Mouse (Mus musculus): ENCODE measurements around the gene Kcnc1.

The Kcnc1 gene

GRCm38 (mm10) chr7:46401371-46402180 lies 5.3 kb downstream of the Kcnc1 start:
- Histone ChIP-seq H3K36me3 (ENCODE audit: control insufficient read depth, insufficient read depth, low read length, poor library complexity, severe bottlenecking) (no peaks in the 10 kb centered on the region), H3K27me3 (ENCODE audit: control insufficient read depth, insufficient read depth, low read length, poor library complexity, severe bottlenecking) (no peaks in the 10 kb centered on the region)
- DNase-seq (ENCODE audit: low read depth, low spot score), result no peak

GRCm38 (mm10) chr7:46403616-46404485 lies 7.6 kb downstream of the Kcnc1 start:
- Histone ChIP-seq H3K27me3 (ENCODE audit: control insufficient read depth, insufficient read depth, low read length, poor library complexity, severe bottlenecking) (no peaks in the 10 kb centered on the region), H3K36me3 (ENCODE audit: control insufficient read depth, insufficient read depth, low read length, poor library complexity, severe bottlenecking) (no peaks in the 10 kb centered on the region)
- no peak for DNase-seq (ENCODE audit: low read depth, low spot score)

- Histone ChIP-seq H3K27me3 (ENCODE audit: control insufficient read depth, insufficient read depth, low read length, poor library complexity, severe bottlenecking) (no peaks in the 10 kb centered on the region), H3K36me3 (ENCODE audit: control insufficient read depth, insufficient read depth, low read length, poor library complexity, severe bottlenecking) (no peaks in the 10 kb centered on the region)
- DNase-seq (ENCODE audit: low read depth, low spot score), result no peak
These were observed 8.5 kb downstream of the Kcnc1 start for GRCm38 (mm10) chr7:46404756-46405155.

- H3K27me3 ChIP-seq (ENCODE audit: control insufficient read depth, insufficient read depth, low read length, poor library complexity, severe bottlenecking), result no peaks in the 10 kb centered on the region
- DNase-seq (ENCODE audit: low read depth, low spot score), result peak; percentile 21
- H3K36me3 ChIP-seq (ENCODE audit: control insufficient read depth, insufficient read depth, low read length, poor library complexity, severe bottlenecking), result no peaks in the 10 kb centered on the region
These were observed 12.3 kb downstream of the Kcnc1 start for GRCm38 (mm10) chr7:46408606-46409005.

DNA sequence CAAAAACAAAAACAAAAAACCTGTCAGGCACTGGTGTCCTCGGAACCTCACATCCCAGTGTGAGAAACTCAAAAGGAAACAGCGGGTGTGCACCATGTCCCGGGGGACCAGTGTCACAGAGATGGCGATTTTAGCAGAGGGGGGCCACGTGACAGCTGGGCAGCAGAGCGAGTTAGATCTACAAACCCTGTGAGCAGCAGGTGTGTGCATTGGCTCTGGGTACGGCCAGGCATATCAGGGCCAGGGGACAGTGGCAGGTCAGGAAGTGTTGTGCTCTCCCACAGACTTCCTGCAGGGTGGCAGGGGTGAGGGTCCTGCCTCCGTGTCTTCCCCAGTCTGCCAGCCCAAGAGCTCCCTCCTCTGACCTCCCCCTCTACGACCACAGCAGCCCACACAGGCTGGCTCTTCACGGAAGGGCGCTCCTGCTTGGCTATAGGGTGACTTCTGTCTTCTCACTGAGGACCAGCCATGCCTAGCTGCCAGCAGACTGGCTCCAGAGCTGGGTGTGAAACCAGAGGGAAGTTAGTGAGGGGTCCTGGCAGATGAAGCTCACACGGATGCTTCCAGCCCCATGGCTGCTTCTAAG lies 13.0 kb downstream of the Kcnc1 start:
- Histone ChIP-seq H3K27me3 (ENCODE audit: control insufficient read depth, insufficient read depth, low read length, poor library complexity, severe bottlenecking) (no peaks in the 10 kb centered on the region), H3K36me3 (ENCODE audit: control insufficient read depth, insufficient read depth, low read length, poor library complexity, severe bottlenecking) (no peaks in the 10 kb centered on the region)
- DNase-seq (ENCODE audit: low read depth, low spot score), result peak; percentile 89

GRCm38 (mm10) chr7:46410727-46411126 lies 14.4 kb downstream of the Kcnc1 start:
- Histone ChIP-seq H3K27me3 (ENCODE audit: control insufficient read depth, insufficient read depth, low read length, poor library complexity, severe bottlenecking) (no peaks in the 10 kb centered on the region), H3K36me3 (ENCODE audit: control insufficient read depth, insufficient read depth, low read length, poor library complexity, severe bottlenecking) (no peaks in the 10 kb centered on the region)
- DNase-seq (ENCODE audit: low read depth, low spot score), result no peak

- DNase-seq (ENCODE audit: low read depth, low spot score), result no peak
- Histone ChIP-seq H3K36me3 (ENCODE audit: control insufficient read depth, insufficient read depth, low read length, poor library complexity, severe bottlenecking) (no peaks in the 10 kb centered on the region), H3K27me3 (ENCODE audit: control insufficient read depth, insufficient read depth, low read length, poor library complexity, severe bottlenecking) (no peaks in the 10 kb centered on the region)
These were observed 16.5 kb downstream of the Kcnc1 start for GRCm38 (mm10) chr7:46412823-46413222.

DNA sequence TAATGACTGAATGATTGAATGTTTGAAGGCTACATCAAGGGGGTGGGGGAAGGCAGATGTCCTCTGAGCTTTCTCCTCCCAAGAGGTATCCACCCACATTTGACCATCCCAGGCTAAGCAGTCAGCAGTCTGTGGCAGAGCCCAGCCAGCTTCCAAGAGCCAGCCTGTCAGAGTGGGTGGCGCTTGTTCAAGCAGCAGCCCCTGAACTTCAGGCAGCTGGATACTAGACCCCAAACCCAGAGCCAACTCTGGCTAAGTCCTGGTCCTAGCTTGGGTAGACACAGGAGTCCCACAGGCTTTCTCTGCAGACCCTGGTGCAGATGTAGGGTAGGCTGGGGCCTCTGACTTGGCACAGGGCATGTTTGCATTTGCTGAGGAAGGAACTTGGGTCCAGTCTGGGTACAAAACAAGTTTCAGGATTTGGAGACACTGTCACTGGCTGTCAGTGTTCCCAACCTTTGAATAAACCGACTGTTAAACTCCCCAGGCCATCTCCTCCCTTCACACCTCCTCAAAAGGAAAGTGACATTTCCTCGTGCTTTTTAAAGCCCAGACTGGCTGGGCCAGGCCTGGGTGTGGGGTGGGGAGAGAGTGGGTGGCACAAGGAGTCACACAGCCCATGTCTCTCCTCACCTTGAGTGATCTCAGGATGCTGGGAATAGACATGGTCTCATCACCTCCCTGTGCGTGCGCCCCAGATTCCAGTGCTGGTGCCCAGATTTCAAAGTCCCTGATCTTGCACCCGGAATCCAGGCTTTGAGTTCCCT lies 17.8 kb downstream of the Kcnc1 start:
- Histone ChIP-seq H3K27me3 (ENCODE audit: control insufficient read depth, insufficient read depth, low read length, poor library complexity, severe bottlenecking) (no peaks in the 10 kb centered on the region), H3K36me3 (ENCODE audit: control insufficient read depth, insufficient read depth, low read length, poor library complexity, severe bottlenecking) (no peaks in the 10 kb centered on the region)
- no peak for DNase-seq (ENCODE audit: low read depth, low spot score)

- no peak for DNase-seq (ENCODE audit: low read depth, low spot score)
- Histone ChIP-seq H3K27me3 (ENCODE audit: control insufficient read depth, insufficient read depth, low read length, poor library complexity, severe bottlenecking) (no peaks in the 10 kb centered on the region), H3K36me3 (ENCODE audit: control insufficient read depth, insufficient read depth, low read length, poor library complexity, severe bottlenecking) (no peaks in the 10 kb centered on the region)
These were observed 19.6 kb downstream of the Kcnc1 start for GRCm38 (mm10) chr7:46415818-46416425.

GRCm38 (mm10) chr7:46417467-46417866 lies 21.2 kb downstream of the Kcnc1 start:
- no peaks in the 10 kb centered on the region for H3K36me3 ChIP-seq (ENCODE audit: control insufficient read depth, insufficient read depth, low read length, poor library complexity, severe bottlenecking)
- H3K27me3 ChIP-seq (ENCODE audit: control insufficient read depth, insufficient read depth, low read length, poor library complexity, severe bottlenecking), result no peaks in the 10 kb centered on the region
- DNase-seq (ENCODE audit: low read depth, low spot score), result no peak

DNA sequence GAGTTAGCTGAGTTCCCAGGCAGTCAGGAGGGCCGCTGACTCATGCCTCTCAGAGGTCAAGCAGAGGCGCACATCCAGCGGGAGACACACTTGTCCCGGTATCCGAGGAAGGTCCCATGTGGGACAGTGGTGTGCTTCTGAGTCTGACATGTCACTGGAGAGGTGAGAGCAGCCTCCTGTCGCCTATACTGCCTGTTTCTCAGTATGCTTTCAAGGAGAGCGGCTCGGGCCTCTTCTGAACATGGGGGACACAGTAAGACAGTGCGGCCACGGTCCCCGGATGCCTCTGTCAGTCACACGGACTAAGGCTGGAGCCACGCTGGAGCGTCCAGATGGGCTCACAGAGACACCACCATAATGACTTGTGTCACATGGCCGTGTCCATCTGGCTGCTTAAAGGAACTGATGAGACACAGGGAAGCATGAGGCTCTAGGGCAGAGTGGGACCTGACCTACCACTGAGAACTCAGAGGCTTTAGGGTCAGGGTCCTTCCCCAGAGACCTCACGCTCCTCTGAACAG lies 21.9 kb downstream of the Kcnc1 start:
- no peaks in the 10 kb centered on the region for H3K27me3 ChIP-seq (ENCODE audit: control insufficient read depth, insufficient read depth, low read length, poor library complexity, severe bottlenecking)
- H3K36me3 ChIP-seq (ENCODE audit: control insufficient read depth, insufficient read depth, low read length, poor library complexity, severe bottlenecking), result no peaks in the 10 kb centered on the region
- DNase-seq (ENCODE audit: low read depth, low spot score), result no peak

DNA sequence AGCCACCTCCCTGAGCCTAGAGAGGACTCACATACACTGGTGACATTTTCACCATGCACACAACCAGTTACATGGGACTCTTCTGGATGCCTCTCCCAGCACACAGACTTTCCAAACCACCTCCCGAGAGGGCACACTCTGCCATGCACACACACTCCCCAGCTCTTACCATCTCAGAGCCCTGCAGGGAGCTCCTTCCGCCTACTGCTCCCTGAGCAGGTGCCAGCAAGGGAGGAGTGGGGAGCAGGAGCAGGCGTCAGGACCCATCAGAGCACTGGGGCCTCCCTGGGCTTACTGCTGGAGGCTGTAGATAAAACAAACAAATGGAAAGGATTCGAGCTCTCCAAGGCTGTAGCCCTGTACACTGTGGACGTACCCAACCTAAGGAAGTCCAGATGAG lies 25.2 kb downstream of the Kcnc1 start:
- Histone ChIP-seq H3K27me3 (ENCODE audit: control insufficient read depth, insufficient read depth, low read length, poor library complexity, severe bottlenecking) (no peaks in the 10 kb centered on the region), H3K36me3 (ENCODE audit: control insufficient read depth, insufficient read depth, low read length, poor library complexity, severe bottlenecking) (no peaks in the 10 kb centered on the region)
- DNase-seq (ENCODE audit: low read depth, low spot score), result no peak

DNA sequence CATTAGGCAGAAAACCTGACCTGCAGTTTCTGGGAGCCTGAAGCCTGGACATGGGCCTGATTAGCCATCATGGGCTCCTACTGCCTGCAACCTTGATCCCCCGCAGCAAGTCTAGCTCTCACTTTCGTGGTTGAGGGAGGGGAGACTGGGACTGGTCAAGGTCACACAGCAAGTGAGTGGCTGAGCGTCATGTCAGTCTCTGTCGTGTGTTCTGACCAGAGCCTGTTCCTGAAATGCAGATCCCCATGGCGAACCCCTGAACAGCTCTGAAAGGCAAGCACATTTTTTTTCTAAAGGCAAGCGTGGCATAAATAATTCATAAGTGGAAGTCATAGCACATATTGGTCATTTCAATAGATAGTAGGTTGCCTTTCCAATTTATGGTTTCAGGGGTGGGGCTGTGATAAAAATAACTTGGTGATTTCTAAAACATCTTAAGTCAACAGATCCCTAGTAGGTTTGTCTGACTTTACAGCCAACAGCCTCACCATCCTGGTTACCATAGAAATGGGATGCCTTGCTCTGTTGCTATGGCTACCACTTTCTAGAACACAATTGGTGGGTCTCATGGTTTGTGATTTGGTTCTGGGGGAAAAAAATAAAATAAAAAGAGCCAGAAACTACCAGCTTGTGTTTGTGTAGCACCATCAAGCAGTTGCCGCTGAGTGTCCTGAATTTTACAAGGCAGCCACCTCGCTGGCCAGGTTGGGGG lies 25.9 kb downstream of the Kcnc1 start:
- H3K27me3 ChIP-seq (ENCODE audit: control insufficient read depth, insufficient read depth, low read length, poor library complexity, severe bottlenecking), result no peaks in the 10 kb centered on the region
- no peaks in the 10 kb centered on the region for H3K36me3 ChIP-seq (ENCODE audit: control insufficient read depth, insufficient read depth, low read length, poor library complexity, severe bottlenecking)
- DNase-seq (ENCODE audit: low read depth, low spot score), result no peak

Data from splenic B cell, adult 2 months (primary cell).